Mouse (Mus musculus): ENCODE measurements around the gene Fam206a. TPM values are rescaled to one million over a fixed set of nuclear protein-coding genes. Genes with fewer than 3 reads are reported as not detected.
A peak's percentile ranks its signal among the peaks of the same experiment; 100 is the strongest.

Gene Fam206a
- polyA plus RNA-seq (2014; fragmentation: Nextera tagmentation; extraction: Ambion mirVana) = 18.2 and 20.1 TPM in 2 replicates

DNA sequence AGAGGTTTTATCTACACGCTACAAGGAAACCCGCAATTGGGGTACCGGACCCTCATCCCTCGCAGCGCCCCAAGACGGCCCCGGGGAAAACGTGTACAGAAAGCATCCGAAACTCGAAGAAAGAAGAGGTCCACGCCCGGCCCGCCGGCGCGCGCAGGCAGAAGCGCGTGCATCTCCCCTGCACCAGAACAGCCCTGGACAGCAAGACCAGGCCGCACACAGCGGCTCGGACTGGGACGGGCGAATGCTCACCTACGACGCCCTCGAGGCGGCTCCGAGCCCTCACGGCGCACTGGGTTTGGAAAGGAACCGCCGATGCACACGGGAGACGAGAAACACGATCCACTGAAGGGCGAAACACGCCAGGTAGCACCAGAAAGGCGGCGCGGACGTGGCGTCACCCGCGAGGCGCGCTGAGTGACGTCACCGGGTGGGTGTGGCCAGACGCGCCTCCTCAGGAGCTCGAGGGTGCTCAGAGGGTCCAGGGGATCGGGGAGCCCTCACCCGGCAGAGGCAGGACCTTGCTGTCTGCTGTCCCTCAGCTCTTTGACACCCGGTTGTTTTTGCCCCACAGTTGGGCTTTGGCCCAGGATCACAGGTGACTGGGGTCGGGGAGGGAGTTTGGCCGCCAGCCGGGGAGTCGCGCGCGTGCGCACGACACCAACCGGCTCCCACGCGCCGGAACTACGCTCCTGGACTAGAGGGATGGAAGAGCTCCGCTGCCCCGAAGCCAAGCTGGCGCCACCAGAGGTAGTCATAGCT is at the start of gene Fam206a, which contains the start of gene Elp1:
TSS of gene Fam206a (plus strand) at position 439 of the 762 bp plus-strand sequence.
TSS of gene Elp1 (minus strand) at position 425 of the 762 bp plus-strand sequence.
- Histone ChIP-seq H3K36me3 (ENCODE audit: control insufficient read depth, insufficient read depth, low read length) (peaks cover 45% of the 10 kb centered on the region), H3K9me3 (ENCODE audit: control insufficient read depth, low read depth, low read length) (no peaks in the 10 kb centered on the region), H3K4me3 (ENCODE audit: low read depth, low read length) (peak within 1 kb of the TSS; percentile 85), H3K4me1 (ENCODE audit: control insufficient read depth, insufficient read depth, low read length) (peaks cover 17% of the 10 kb centered on the region; the same call in 1 of the 2 replicates), H3K9ac (replicated peaks; ENCODE audit: low read depth, low read length) (peak within 1 kb of the TSS; percentile 75), H3K4me2 (replicated peaks; ENCODE audit: low read depth, low read length) (peak within 1 kb of the TSS; percentile 82), H3K27ac (ENCODE audit: low read length) (peak within 1 kb of the TSS; percentile 61), H3K27me3 (ENCODE audit: control insufficient read depth, insufficient read depth, low read length) (no peaks in the 10 kb centered on the region)
- peak; percentile 94 for ATAC-seq (ENCODE audit: insufficient number of reproducible peaks, insufficient read depth, low FRiP score, low read depth)
- under 1% methylated on average over 70 of the region's 72 CpGs for WGBS

DNA sequence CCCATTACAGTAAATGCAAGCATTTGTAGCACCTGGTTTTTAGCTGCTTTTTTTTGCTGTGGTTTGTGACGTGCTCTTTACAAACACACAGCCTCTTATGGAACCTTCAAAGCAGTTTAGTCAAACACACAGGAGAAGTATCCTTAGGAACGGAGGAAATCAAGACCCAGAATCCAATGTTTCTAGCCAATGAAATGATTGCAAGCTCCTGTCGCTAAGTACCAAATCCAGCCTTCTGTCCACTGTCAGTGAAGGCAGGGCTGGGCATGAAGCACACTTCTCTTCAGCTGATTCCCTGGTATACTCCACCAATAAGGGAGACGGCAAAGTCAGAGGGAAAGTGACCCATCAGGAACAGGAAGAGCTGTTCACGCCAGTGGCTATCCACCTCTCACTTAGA is 46.1 kb upstream of the Fam206a start:
- no peak for ATAC-seq (ENCODE audit: insufficient number of reproducible peaks, insufficient read depth, low FRiP score, low read depth)
- Histone ChIP-seq H3K9me3 (ENCODE audit: control insufficient read depth, low read depth, low read length) (no peaks in the 10 kb centered on the region), H3K27ac (ENCODE audit: low read length) (no peak overlapping the region), H3K9ac (replicated peaks; ENCODE audit: low read depth, low read length) (no peak overlapping the region), H3K4me1 (ENCODE audit: control insufficient read depth, insufficient read depth, low read length) (no peaks in the 10 kb centered on the region), H3K4me3 (ENCODE audit: low read depth, low read length) (no peak overlapping the region), H3K36me3 (ENCODE audit: control insufficient read depth, insufficient read depth, low read length) (peaks cover 58% of the 10 kb centered on the region), H3K27me3 (ENCODE audit: control insufficient read depth, insufficient read depth, low read length) (no peaks in the 10 kb centered on the region), H3K4me2 (replicated peaks; ENCODE audit: low read depth, low read length) (no peak overlapping the region)
- 93% methylated on average over 5 of the region's 5 CpGs for WGBS

- WGBS = 88% methylated on average over 10 of the region's 10 CpGs
- Histone ChIP-seq H3K4me2 (replicated peaks; ENCODE audit: low read depth, low read length) (no peak overlapping the region), H3K27me3 (ENCODE audit: control insufficient read depth, insufficient read depth, low read length) (no peaks in the 10 kb centered on the region), H3K36me3 (ENCODE audit: control insufficient read depth, insufficient read depth, low read length) (peaks cover 61% of the 10 kb centered on the region), H3K4me3 (ENCODE audit: low read depth, low read length) (no peak overlapping the region), H3K27ac (ENCODE audit: low read length) (no peak overlapping the region), H3K9ac (replicated peaks; ENCODE audit: low read depth, low read length) (no peak overlapping the region), H3K9me3 (ENCODE audit: control insufficient read depth, low read depth, low read length) (no peaks in the 10 kb centered on the region), H3K4me1 (ENCODE audit: control insufficient read depth, insufficient read depth, low read length) (no peaks in the 10 kb centered on the region)
- no peak for ATAC-seq (ENCODE audit: insufficient number of reproducible peaks, insufficient read depth, low FRiP score, low read depth)
Measured at GRCm38 (mm10) chr4:56756966-56757600, 45.1 kb upstream of the Fam206a start.

DNA sequence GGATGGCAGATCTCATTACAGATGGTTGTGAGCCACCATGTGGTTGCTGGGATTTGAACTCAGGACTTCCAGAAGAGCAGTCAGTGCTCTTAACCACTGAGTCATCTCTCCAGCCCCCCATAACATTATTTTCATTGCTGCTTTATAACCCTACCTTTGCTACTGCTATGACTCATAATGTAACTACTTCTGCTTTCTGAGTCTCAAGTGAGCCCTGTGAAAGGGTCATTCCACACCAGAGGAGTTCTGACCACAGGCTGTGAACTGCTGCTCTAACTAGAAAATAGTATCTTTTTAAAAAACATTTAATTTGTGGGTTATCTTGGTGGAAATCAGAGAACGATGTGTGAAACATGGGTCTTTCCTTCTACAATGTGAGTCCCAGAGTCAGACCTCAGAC is 44.5 kb upstream of the Fam206a start:
- Histone ChIP-seq H3K4me3 (ENCODE audit: low read depth, low read length) (no peak overlapping the region), H3K4me2 (replicated peaks; ENCODE audit: low read depth, low read length) (no peak overlapping the region), H3K4me1 (ENCODE audit: control insufficient read depth, insufficient read depth, low read length) (no peaks in the 10 kb centered on the region), H3K36me3 (ENCODE audit: control insufficient read depth, insufficient read depth, low read length) (peaks cover 67% of the 10 kb centered on the region), H3K9me3 (ENCODE audit: control insufficient read depth, low read depth, low read length) (no peaks in the 10 kb centered on the region), H3K9ac (replicated peaks; ENCODE audit: low read depth, low read length) (no peak overlapping the region), H3K27me3 (ENCODE audit: control insufficient read depth, insufficient read depth, low read length) (no peaks in the 10 kb centered on the region), H3K27ac (ENCODE audit: low read length) (no peak overlapping the region)
- WGBS = 98% methylated on average over 1 of the region's 1 CpGs
- ATAC-seq (ENCODE audit: insufficient number of reproducible peaks, insufficient read depth, low FRiP score, low read depth) = no peak

- Histone ChIP-seq H3K4me1 (ENCODE audit: control insufficient read depth, insufficient read depth, low read length) (no peaks in the 10 kb centered on the region), H3K36me3 (ENCODE audit: control insufficient read depth, insufficient read depth, low read length) (peaks cover 81% of the 10 kb centered on the region), H3K27me3 (ENCODE audit: control insufficient read depth, insufficient read depth, low read length) (no peaks in the 10 kb centered on the region), H3K9me3 (ENCODE audit: control insufficient read depth, low read depth, low read length) (no peaks in the 10 kb centered on the region), H3K9ac (replicated peaks; ENCODE audit: low read depth, low read length) (no peak overlapping the region), H3K4me3 (ENCODE audit: low read depth, low read length) (no peak overlapping the region), H3K4me2 (replicated peaks; ENCODE audit: low read depth, low read length) (no peak overlapping the region), H3K27ac (ENCODE audit: low read length) (no peak overlapping the region)
- ATAC-seq (ENCODE audit: insufficient number of reproducible peaks, insufficient read depth, low FRiP score, low read depth) = no peak
- 68% methylated on average over 5 of the region's 5 CpGs for WGBS
Measured at GRCm38 (mm10) chr4:56767861-56768284, 34.3 kb upstream of the Fam206a start.

DNA sequence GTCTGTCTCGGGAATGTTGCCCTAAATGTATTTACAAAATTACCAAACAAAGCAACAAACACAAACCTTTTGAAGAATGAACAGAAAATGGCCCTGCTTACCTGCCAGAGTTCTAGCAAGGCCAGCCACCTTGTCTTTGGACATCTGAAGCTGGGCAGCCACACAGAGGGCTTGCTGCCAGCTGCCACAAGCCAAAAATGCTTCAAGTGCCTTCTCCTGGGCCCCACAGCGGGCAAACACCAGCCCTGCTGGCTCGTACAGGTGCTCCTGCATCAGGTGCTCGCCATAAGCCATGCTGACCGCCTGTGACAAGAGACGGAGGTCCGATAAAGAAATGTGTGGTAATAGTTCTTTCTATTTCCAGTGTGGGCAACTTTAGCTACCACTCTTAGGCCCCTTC is 33.2 kb upstream of the Fam206a start:
- Histone ChIP-seq H3K36me3 (ENCODE audit: control insufficient read depth, insufficient read depth, low read length) (peaks cover 81% of the 10 kb centered on the region), H3K27me3 (ENCODE audit: control insufficient read depth, insufficient read depth, low read length) (no peaks in the 10 kb centered on the region), H3K4me2 (replicated peaks; ENCODE audit: low read depth, low read length) (no peak overlapping the region), H3K4me3 (ENCODE audit: low read depth, low read length) (no peak overlapping the region), H3K9me3 (ENCODE audit: control insufficient read depth, low read depth, low read length) (no peaks in the 10 kb centered on the region), H3K9ac (replicated peaks; ENCODE audit: low read depth, low read length) (no peak overlapping the region), H3K27ac (ENCODE audit: low read length) (no peak overlapping the region), H3K4me1 (ENCODE audit: control insufficient read depth, insufficient read depth, low read length) (no peaks in the 10 kb centered on the region)
- no peak for ATAC-seq (ENCODE audit: insufficient number of reproducible peaks, insufficient read depth, low FRiP score, low read depth)
- 87% methylated on average over 7 of the region's 7 CpGs for WGBS

- no peak for ATAC-seq (ENCODE audit: insufficient number of reproducible peaks, insufficient read depth, low FRiP score, low read depth)
- Histone ChIP-seq H3K9me3 (ENCODE audit: control insufficient read depth, low read depth, low read length) (no peaks in the 10 kb centered on the region), H3K27ac (ENCODE audit: low read length) (no peak overlapping the region), H3K4me2 (replicated peaks; ENCODE audit: low read depth, low read length) (no peak overlapping the region), H3K36me3 (ENCODE audit: control insufficient read depth, insufficient read depth, low read length) (peaks cover 86% of the 10 kb centered on the region), H3K27me3 (ENCODE audit: control insufficient read depth, insufficient read depth, low read length) (no peaks in the 10 kb centered on the region), H3K4me1 (ENCODE audit: control insufficient read depth, insufficient read depth, low read length) (no peaks in the 10 kb centered on the region), H3K4me3 (ENCODE audit: low read depth, low read length) (no peak overlapping the region), H3K9ac (replicated peaks; ENCODE audit: low read depth, low read length) (no peak overlapping the region)
- 67% methylated on average over 1 of the region's 1 CpGs for WGBS
Measured at GRCm38 (mm10) chr4:56771065-56771464, 31.1 kb upstream of the Fam206a start.

- H3K36me3 ChIP-seq (ENCODE audit: control insufficient read depth, insufficient read depth, low read length) = peaks cover 82% of the 10 kb centered on the region
- ATAC-seq (ENCODE audit: insufficient number of reproducible peaks, insufficient read depth, low FRiP score, low read depth) = 0 out of 2 replicates have a peak, but pooled peaks have one; percentile 46
- H3K27me3 ChIP-seq (ENCODE audit: control insufficient read depth, insufficient read depth, low read length) = no peaks in the 10 kb centered on the region
- no peak overlapping the region for H3K9ac ChIP-seq (replicated peaks; ENCODE audit: low read depth, low read length)
- 34% methylated on average over 1 of the region's 1 CpGs for WGBS
- H3K4me3 ChIP-seq (ENCODE audit: low read depth, low read length) = no peak overlapping the region
- H3K4me1 ChIP-seq (ENCODE audit: control insufficient read depth, insufficient read depth, low read length) = no peaks in the 10 kb centered on the region
- no peak overlapping the region for H3K27ac ChIP-seq (ENCODE audit: low read length)
- no peaks in the 10 kb centered on the region for H3K9me3 ChIP-seq (ENCODE audit: control insufficient read depth, low read depth, low read length)
- no peak overlapping the region for H3K4me2 ChIP-seq (replicated peaks; ENCODE audit: low read depth, low read length)
Measured at GRCm38 (mm10) chr4:56791373-56791772, 10.8 kb upstream of the Fam206a start.
